Mouse (Mus musculus) small intestine, adult 2 months (tissue): ENCODE data around the gene Smim11.
A peak's percentile ranks its signal among the peaks of the same experiment; 100 is the strongest.

ENCODE experiments used
- CTCF ChIP-seq: fragments of 200-500 bp; IDR thresholded peaks from 2 replicates; pipeline ENCODE4 v1.5.1; 2012; ENCODE audit warnings: low read depth, mild to moderate bottlenecking, control low read depth, inconsistent platforms, low read length, moderate library complexity, mixed read lengths; ENCODE audit not compliant: insufficient replicate concordance, insufficient read length; ENCODE audit errors: extremely low read depth
- POLR2A ChIP-seq: fragments of 200-500 bp; IDR thresholded peaks from 2 replicates; pipeline ENCODE4 v1.6.1; 2012; ENCODE audit warnings: low read depth, mild to moderate bottlenecking, control low read depth, inconsistent platforms, low read length, moderate library complexity

DNA sequence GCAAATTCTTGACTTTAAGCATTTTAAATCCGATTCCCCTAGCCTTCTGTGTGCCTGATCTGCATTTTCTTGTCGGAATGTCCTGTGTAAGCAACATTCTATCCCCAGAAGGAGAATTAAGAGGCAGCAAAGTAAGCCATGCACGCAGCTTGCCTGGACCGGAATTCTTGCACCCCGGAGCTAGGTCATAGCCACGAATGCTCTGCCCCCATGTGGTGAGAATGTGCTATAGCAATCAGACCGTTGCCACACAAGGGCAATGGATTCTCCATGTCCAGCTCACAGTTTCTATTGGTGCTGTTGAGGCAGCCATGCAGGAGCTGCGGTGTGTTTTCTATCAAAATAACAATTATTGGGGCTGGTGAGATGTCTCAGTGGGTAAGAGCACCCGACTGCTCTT is 35.2 kb downstream of the Smim11 start:
- TF ChIP-seq CTCF: peak; percentile 82
- TF ChIP-seq POLR2A: no peak
